Mouse (Mus musculus): ENCODE data around the gene Cul7.

The Cul7 gene

GRCm38 (mm10) chr17:46704887-46705835, 55.0 kb downstream of the Cul7 start, which contains the start of gene Ppp2r5d:
Gene Ppp2r5d (minus strand): TSS chr17:46705111.
- peak; percentile 94 for DNase-seq (ENCODE audit: extremely low spot score, low spot score)

DNA sequence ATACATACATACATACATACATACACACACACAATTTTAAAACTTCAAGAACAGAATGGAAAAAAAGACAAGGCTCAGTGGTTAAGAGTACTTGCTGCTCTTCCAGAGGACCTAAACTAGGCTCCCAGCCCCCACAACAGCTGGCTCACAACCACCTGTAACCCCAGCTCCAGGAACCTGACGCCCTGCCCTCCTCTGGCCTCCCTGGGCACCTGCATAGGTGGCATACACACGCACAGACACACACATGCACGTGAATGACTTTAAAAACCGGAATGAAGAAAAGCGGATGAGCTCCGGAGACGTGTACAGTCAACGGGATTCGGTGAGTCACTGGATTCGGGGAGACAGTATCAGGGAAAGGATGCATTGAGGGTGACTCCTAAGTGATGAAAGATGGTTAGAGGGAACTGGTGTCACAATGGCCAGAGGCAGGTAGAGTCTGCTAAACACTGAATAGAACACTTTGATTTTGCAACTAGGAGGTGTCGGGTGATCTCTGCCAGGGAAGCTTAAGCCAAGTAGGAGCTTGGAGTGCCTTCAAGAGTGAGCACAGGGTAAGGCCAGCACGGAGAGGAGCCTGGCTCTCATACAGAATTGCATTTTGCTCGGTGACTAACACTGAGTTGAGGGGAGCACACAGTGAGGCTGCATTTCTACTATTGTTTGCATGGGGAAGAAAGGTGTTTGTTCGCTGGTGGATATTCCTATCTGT, 56.4 kb downstream of the Cul7 start:
- DNase-seq (ENCODE audit: extremely low spot score, low spot score) = no peak

GRCm38 (mm10) chr17:46710959-46711597, 60.9 kb downstream of the Cul7 start, which contains the start of gene Pex6:
Gene Pex6 (plus strand): TSS chr17:46711463.
- peak; percentile 94 for DNase-seq (ENCODE audit: extremely low spot score, low spot score)

DNA sequence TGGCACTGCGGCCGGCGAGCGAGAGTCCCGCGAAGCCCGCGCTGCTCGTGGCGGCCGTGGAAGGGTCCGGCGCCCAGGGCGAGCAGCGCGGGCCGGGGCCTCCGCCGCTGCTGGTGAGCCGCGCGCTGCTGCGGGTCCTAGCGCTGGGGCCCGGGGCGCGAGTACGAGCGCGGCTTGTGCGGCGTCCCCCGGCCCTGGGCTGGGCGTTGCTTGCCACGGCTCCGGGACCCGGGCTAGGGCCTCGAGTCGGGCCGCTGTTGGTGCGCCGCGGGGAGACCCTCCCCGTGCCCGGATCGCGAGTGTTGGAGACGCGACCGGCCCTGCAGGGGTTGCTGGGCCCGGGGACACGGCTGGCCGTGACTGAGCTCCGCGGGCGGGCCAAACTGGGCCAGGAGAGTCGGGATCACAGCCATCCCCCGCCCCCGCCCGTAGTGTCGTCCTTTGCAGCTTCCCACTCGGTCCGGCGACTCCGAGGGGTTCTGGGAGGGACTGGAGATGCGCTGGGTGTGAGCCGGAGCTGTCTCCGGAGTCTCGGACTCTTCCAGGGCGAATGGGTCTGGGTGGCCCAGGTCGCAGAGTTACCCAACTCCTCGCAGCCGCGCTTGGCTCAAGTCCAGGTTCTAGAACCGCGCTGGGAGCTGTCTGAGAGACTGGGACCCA, 61.6 kb downstream of the Cul7 start:
- no peak for DNase-seq (ENCODE audit: extremely low spot score, low spot score)

DNA sequence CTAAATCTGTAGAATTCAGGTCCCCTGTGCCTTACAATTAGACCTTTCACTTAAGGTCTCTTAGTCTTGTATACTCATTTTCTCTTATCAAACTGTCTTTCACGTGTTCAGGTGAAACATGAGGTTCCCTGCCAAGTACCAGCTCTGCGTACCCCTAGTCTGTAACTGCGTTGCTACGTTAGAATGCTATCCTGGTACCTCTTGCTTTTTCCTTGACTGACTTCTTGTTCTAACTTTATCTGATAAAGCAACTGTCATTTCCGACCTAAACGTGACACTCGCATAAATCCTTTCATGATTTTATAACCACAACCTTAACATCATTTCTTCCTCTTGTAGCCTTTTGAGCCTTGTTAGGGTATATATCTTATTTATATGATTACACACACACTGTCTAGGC, 62.3 kb downstream of the Cul7 start:
- DNase-seq (ENCODE audit: extremely low spot score, low spot score) = no peak

DNA sequence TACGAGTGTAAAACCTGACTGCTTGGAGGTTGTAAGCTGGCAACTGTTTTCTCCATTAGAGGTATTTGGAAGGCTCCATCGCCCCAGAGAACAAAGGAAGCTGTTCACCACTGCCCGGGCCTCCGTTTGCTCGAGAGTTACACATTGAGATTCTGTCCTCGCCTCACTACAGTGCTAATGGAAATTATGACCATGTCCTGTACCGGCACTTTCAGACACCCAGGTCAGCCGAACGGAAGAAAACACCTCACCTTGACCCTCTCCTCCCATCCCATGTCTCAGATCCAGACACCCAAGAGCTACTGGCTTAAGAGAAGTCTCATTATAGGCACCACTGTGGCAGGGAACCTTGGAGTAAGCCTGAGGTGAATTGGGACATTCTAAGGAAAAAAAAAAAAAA, 63.7 kb downstream of the Cul7 start:
- DNase-seq (ENCODE audit: extremely low spot score, low spot score) = no peak

Data from neural tube, embryonic 10.5 days (tissue).